Mouse (Mus musculus): Measurements from ENCODE around the gene Myo15b.

- TF ChIP-seq CTCF (IDR thresholded peaks at IDR 0.05; ENCODE audit: low read depth) (no peak; the same call in 1 of the 2 replicates), EP300 (IDR thresholded peaks at IDR 0.05; ENCODE audit: low read depth) (no peak)
These were observed 47.0 kb downstream of the Myo15b start for GRCm38 (mm10) chr11:115904956-115905790.

Measured in liver, embryonic 14.5 days (tissue).